Mouse (Mus musculus) myocyte (in vitro differentiated cells): ENCODE measurements around the gene Ascl2.

Experiments used
- POLR2A ChIP-seq: IDR thresholded peaks from one replicate; pipeline ENCODE4 v1.6.1; 2011; ENCODE audit warnings: low read depth, mild to moderate bottlenecking, control low read depth, moderate library complexity; ENCODE audit not compliant: insufficient read length
- USF1 ChIP-seq: IDR thresholded peaks from one replicate; pipeline ENCODE4 v1.6.1; 2011; ENCODE audit warnings: low read depth, mild to moderate bottlenecking, control low read depth, moderate library complexity

DNA sequence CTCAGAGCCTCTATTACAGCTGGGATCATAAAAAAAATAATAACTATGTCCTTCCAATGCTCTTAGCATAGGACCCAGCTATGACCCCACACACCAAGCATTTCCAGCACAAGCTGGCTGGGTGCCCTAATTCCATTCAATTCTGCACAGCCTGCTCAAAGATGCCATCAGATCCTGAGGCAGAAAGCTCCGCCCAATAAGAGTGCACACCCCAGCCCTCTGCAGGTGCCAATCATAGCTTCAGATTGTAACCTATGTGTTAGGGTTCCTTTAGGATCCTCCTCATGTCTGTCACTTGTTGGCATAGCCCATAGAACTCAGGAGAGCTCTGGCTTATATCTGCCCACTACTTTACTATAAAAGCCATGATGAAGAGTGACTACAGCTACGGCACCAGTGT, 27.9 kb upstream of the Ascl2 start:
- TF ChIP-seq POLR2A (no peak), USF1 (no peak)
